Mouse (Mus musculus) liver, postnatal 0 days (tissue): Measurements from ENCODE around the gene Casp6.

ENCODE experiments used
- CTCF ChIP-seq: sonication (generic); IDR thresholded peaks from 2 replicates; pipeline ENCODE4 v1.5.1; 2016; ENCODE audit warnings: antibody characterized with exemption, low read depth
- EP300 ChIP-seq: IDR thresholded peaks from 2 replicates; pipeline ENCODE4 v1.6.1; 2016; ENCODE audit warnings: antibody characterized with exemption, low read depth, mild to moderate bottlenecking

GRCm38 (mm10) chr3:129953296-129953695 lies 52.1 kb downstream of the Casp6 start:
- TF ChIP-seq CTCF (no peak), EP300 (no peak)
